Mouse (Mus musculus): Measurements from ENCODE around the gene Rab8b. TPM values are rescaled to one million over a fixed set of nuclear protein-coding genes. Genes with fewer than 3 reads are reported as not detected.
A peak's percentile ranks its signal among the peaks of the same experiment; 100 is the strongest.

Gene Rab8b
- polyA plus RNA-seq, 1 experiment, result 15.3 TPM

DNA sequence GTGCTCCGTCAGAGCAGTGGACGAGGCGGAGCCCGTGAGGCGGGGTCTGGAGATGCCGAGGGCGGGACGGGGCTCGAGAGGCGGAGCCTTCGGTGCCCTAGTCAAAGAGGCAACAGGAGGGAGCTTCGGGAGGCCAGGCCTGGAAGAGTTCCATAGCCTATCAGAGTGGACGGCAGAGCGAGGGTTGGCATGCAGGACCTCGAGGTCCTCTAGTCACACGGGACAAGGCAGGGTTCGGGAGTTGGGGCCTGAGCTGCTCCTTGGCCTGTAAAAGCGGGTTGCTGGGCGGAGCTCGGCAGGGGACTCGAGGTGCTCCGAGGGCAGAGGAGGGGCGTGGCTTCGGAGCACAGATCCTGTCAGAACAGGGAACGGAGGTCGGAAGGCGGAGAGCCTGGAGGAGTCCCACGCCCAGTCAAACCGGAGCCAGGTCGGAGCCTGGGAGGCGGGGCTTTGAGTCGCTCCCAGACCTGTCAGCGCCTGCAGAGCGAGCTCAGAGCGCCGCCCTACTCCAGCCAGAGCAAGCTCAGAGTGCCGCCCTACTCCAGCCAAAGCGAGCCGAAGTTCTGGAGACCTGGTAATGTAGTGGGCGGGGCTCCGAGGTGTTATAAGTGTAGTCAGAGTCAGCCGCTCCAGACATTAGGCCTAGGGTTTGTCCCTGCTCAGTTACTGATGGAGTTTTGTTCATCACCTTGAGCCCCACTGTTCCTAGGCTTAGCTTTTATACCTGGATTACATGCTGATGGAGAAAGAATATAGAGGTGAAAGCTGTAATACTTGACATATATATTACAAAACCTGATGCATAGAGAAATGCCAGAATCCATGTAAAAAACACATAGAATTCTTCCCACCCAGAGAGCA lies 123.8 kb downstream of the Rab8b start, which contains the start of gene Aph1b:
Gene Aph1b (minus strand): TSS at position 27 of the 861 bp plus-strand sequence.
- Histone ChIP-seq H3K4me1 (ENCODE audit: control insufficient read depth, insufficient read depth, low read length) (peaks cover 3% of the 10 kb centered on the region; the same call in 1 of the 2 replicates), H3K27ac (ENCODE audit: insufficient read depth, low read length) (peak within 1 kb of the TSS; percentile 40), H3K27me3 (ENCODE audit: control insufficient read depth, insufficient read depth, low read length) (no peaks in the 10 kb centered on the region), H3K4me3 (replicated peaks; ENCODE audit: insufficient read depth, low read depth, low read length) (peak within 1 kb of the TSS; percentile 88)
- DNase-seq, result peak; percentile 98 to 99
- TF ChIP-seq CTCF (IDR thresholded peaks at IDR 0.05; ENCODE audit: borderline replicate concordance, insufficient read depth, low read depth, low read length) (no peak), POLR2A (IDR thresholded peaks at IDR 0.05; ENCODE audit: borderline replicate concordance, insufficient read depth, low read length) (no peak; the same call in 1 of the 2 replicates)
- under 1% methylated on average over 42 of the region's 42 CpGs for WGBS

GRCm38 (mm10) chr9:66794629-66795463 lies 124.6 kb downstream of the Rab8b start:
- Histone ChIP-seq H3K4me3 (replicated peaks; ENCODE audit: insufficient read depth, low read depth, low read length) (peak overlapping the region; percentile 88), H3K27ac (ENCODE audit: insufficient read depth, low read length) (peak overlapping the region; percentile 16), H3K4me1 (ENCODE audit: control insufficient read depth, insufficient read depth, low read length) (peaks cover 3% of the 10 kb centered on the region; the same call in 1 of the 2 replicates), H3K27me3 (ENCODE audit: control insufficient read depth, insufficient read depth, low read length) (no peaks in the 10 kb centered on the region)
- no peak for TF ChIP-seq CTCF (IDR thresholded peaks at IDR 0.05; ENCODE audit: borderline replicate concordance, insufficient read depth, low read depth, low read length)
- peak; percentile 62 for TF ChIP-seq POLR2A (IDR thresholded peaks at IDR 0.05; ENCODE audit: borderline replicate concordance, insufficient read depth, low read length)
- WGBS, result 1% methylated on average over 43 of the region's 43 CpGs
- DNase-seq, result no peak

Other genes with a start within 250 kb of the Rab8b start
- 3.4 and 8.4 TPM in 2 replicates for gene Car12, start 206.0 kb downstream of the Rab8b start, polyA plus RNA-seq (2012; rRNA removed)
- 16.0 and 17.7 TPM in 2 replicates for gene Aph1b, start 124.2 kb downstream of the Rab8b start, polyA plus RNA-seq (2012; rRNA removed)
- 0.33 and 0.44 TPM in 2 replicates for gene Gm10647, start 122.6 kb downstream of the Rab8b start, polyA plus RNA-seq (2012; rRNA removed)
- 3.3 and 4.0 TPM in 2 replicates for gene Aph1c, start 85.0 kb downstream of the Rab8b start, polyA plus RNA-seq (2012; rRNA removed)
- 53.7 and 55.7 TPM in 2 replicates for gene Rps27l, start 26.4 kb upstream of the Rab8b start, polyA plus RNA-seq (2012; rRNA removed)
- 13.2 and 13.6 TPM in 2 replicates for gene Lactb, start 55.8 kb upstream of the Rab8b start, polyA plus RNA-seq (2012; rRNA removed)
- gene Tpm1, start 129.7 kb upstream of the Rab8b start, polyA plus RNA-seq (2012; rRNA removed), result 157 and 170 TPM in 2 replicates

Measured in cerebellum, adult 2 months (tissue).